ENCODE assay signal across 14 mouse cellular contexts in the genomic region with DNA sequence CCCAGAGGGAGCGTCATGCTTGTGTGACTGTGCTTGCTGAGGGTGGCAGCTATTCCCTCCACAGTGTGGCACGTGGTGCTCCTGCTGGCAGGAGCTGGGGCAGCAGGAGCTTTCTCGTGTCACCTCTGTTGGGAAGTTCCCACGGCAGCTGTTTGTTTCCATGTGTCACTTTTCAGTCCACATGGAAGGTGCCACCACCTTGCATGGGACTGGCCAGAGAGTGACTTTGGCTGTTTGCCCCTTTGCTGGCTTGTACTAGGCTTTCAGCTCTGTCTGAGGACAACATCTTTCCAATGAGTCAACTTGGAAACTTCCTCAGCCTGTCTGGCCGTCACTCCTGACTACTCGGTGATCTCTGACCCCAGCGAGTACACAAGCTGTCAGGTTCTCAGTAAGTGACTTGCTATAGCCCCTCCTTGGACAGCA. TPM values are rescaled to one million over a fixed set of nuclear protein-coding genes. Genes with fewer than 3 reads are reported as not detected.
DNase-seq lines count a peak whose midpoint lies in the region; ATAC-seq and TF ChIP-seq lines count a peak whose summit lies in the region.
"Had no signal": no experiment of that assay in that cellular context is flagged by ENCODE, and none has a peak within 500 bp of the region (broad histone marks: within the 10 kb centered on the region; RNA-seq: fewer than 3 reads in every experiment).

No protein-coding gene starts in this region.

- TF ChIP-seq CTCF in lung, adult 2 months (IDR thresholded peaks at IDR 0.05; ENCODE audit: insufficient read depth, low read length), result 0 out of 2 replicates have a peak, but pooled peaks have one; percentile 3

- H3K9ac ChIP-seq in midbrain, embryonic 14.5 days (replicated peaks; ENCODE audit: low read length), result no peak overlapping the region
- H3K9ac ChIP-seq: hindbrain, embryonic 15.5 days had no signal

- H3K36me3 ChIP-seq in midbrain, embryonic 14.5 days (ENCODE audit: control insufficient read depth, insufficient read depth, low read length), result no peaks in the 10 kb centered on the region
- H3K36me3 ChIP-seq: hindbrain, embryonic 15.5 days had no signal

- no peaks in the 10 kb centered on the region for H3K9me3 ChIP-seq in midbrain, embryonic 14.5 days (ENCODE audit: control insufficient read depth, low read length)
- H3K9me3 ChIP-seq: hindbrain, embryonic 15.5 days; megakaryocyte, embryonic 14.5 days had no signal

- H3K4me3 ChIP-seq in lung, adult 2 months (replicated peaks; ENCODE audit: extremely low read depth, low read depth, low read length), result no peak overlapping the region
- no peak overlapping the region for H3K4me3 ChIP-seq in midbrain, embryonic 14.5 days (replicated peaks; ENCODE audit: low read depth, low read length)
- H3K4me3 ChIP-seq: hindbrain, embryonic 15.5 days; megakaryocyte, embryonic 14.5 days had no signal

- ATAC-seq in midbrain, embryonic 14.5 days (ENCODE audit: low FRiP score, low TSS enrichment), result no peak

- DNase-seq in gastrocnemius, adult 18-20 months (ENCODE audit: low spot score), result peak; percentile 68
- DNase-seq in gastrocnemius, postnatal 4 days (ENCODE audit: low spot score in 2 of 2), result no peak
- DNase-seq in lung, adult 2 months, result no peak
- no peak for DNase-seq in lung, postnatal 4 days
- DNase-seq in heart, postnatal 10 days, result peak; percentile 24 to 42
- peak; percentile 47 for DNase-seq in skeletal muscle tissue, adult 2 months (ENCODE audit: low read depth, low spot score)
- DNase-seq in midbrain, embryonic 14.5 days, result no peak
- DNase-seq in cerebellum, adult 18-20 months, result no peak
- DNase-seq: cerebellum, postnatal 36 days; layer of hippocampus, postnatal 36 days; thymus, postnatal 36 days had no signal

- no peak for TF ChIP-seq POLR2A in lung, adult 2 months (IDR thresholded peaks at IDR 0.05; ENCODE audit: borderline replicate concordance, extremely low read depth, low read depth, low read length)

- no peaks in the 10 kb centered on the region for H3K27me3 ChIP-seq in midbrain, embryonic 14.5 days (ENCODE audit: control insufficient read depth, insufficient read depth, low read length)
- H3K27me3 ChIP-seq: hindbrain, embryonic 15.5 days had no signal

- no peak overlapping the region for H3K4me2 ChIP-seq in midbrain, embryonic 14.5 days (ENCODE audit: low read length)
- H3K4me2 ChIP-seq: hindbrain, embryonic 15.5 days had no signal

- 25% methylated on average over 7 of the region's 7 CpGs for WGBS in lung, adult 2 months
- WGBS in midbrain, embryonic 14.5 days, result 60% methylated on average over 7 of the region's 7 CpGs

- intact Hi-C loops in heart, postnatal 10 days (cut with DNase I), result no loop called here

- no peaks in the 10 kb centered on the region; the same call in 1 of the 2 replicates for H3K4me1 ChIP-seq in lung, adult 2 months (ENCODE audit: control insufficient read depth, insufficient read depth, low read length)
- H3K4me1 ChIP-seq in midbrain, embryonic 14.5 days (ENCODE audit: control insufficient read depth, insufficient read depth, low read length), result no peaks in the 10 kb centered on the region
- H3K4me1 ChIP-seq: hindbrain, embryonic 15.5 days had no signal

- H3K27ac ChIP-seq in midbrain, embryonic 14.5 days (replicated peaks; ENCODE audit: low read depth, low read length), result no peak overlapping the region
- H3K27ac ChIP-seq: hindbrain, embryonic 15.5 days had no signal

RNA-seq across cellular contexts. Expression of gene Efna1, which starts 7.6 kb away (rescaled TPM):
- total RNA-seq in gastrocnemius, adult 18-20 months (2021), result 10 to 100 TPM in 1 of 2 experiments, 1 to 10 TPM in 1; 5.7 to 18.8 TPM
- 10 to 100 TPM; 20.4 to 21.8 TPM for total RNA-seq in gastrocnemius, postnatal 4 days (2021)
- polyA plus RNA-seq in lung, adult 2 months (2012; rRNA removed), result 132 and 134 TPM in 2 replicates
- total RNA-seq in heart, postnatal 10 days (2021), result 10 to 100 TPM; 48.8 to 57.5 TPM
- polyA plus RNA-seq in midbrain, embryonic 14.5 days (2014; fragmentation: Nextera tagmentation; extraction: Ambion mirVana), result 5.2 and 8.7 TPM in 2 replicates

RNA-seq across cellular contexts. Expression of gene Slc50a1, which starts 18.1 kb away (rescaled TPM):
- 1 to 10 TPM; 7.0 to 8.9 TPM for total RNA-seq in gastrocnemius, adult 18-20 months (2021)
- total RNA-seq in gastrocnemius, postnatal 4 days (2021), result 10 to 100 TPM; 31.7 to 37.7 TPM
- 228 and 297 TPM in 2 replicates for polyA plus RNA-seq in lung, adult 2 months (2012; rRNA removed)
- 10 to 100 TPM; 29.3 to 31.3 TPM for total RNA-seq in heart, postnatal 10 days (2021)
- polyA plus RNA-seq in midbrain, embryonic 14.5 days (2014; fragmentation: Nextera tagmentation; extraction: Ambion mirVana), result 35.3 and 38.1 TPM in 2 replicates

RNA-seq across cellular contexts. Expression of gene Dpm3, which starts 29.4 kb away (rescaled TPM):
- total RNA-seq in gastrocnemius, adult 18-20 months (2021), result 10 to 100 TPM; 22.6 to 24.3 TPM
- 10 to 100 TPM; 61.2 to 62.8 TPM for total RNA-seq in gastrocnemius, postnatal 4 days (2021)
- polyA plus RNA-seq in lung, adult 2 months (2012; rRNA removed), result 411 and 476 TPM in 2 replicates
- 10 to 100 TPM; 60.2 to 64.2 TPM for total RNA-seq in heart, postnatal 10 days (2021)
- polyA plus RNA-seq in midbrain, embryonic 14.5 days (2014; fragmentation: Nextera tagmentation; extraction: Ambion mirVana), result 71.6 and 84.1 TPM in 2 replicates

RNA-seq across cellular contexts. Expression of gene Efna3, which starts 34.2 kb away (rescaled TPM):
- total RNA-seq in gastrocnemius, adult 18-20 months (2021), result not detected
- total RNA-seq in gastrocnemius, postnatal 4 days (2021), result not detected
- polyA plus RNA-seq in lung, adult 2 months (2012; rRNA removed), result 4.1 and 20.3 TPM in 2 replicates
- under 1 TPM in 1 of 2 experiments, not detected in 1; 0.17 TPM for total RNA-seq in heart, postnatal 10 days (2021)
- 31.1 and 43.4 TPM in 2 replicates for polyA plus RNA-seq in midbrain, embryonic 14.5 days (2014; fragmentation: Nextera tagmentation; extraction: Ambion mirVana)
- total RNA-seq: gastrocnemius, adult 8-10 months had no signal

RNA-seq across cellular contexts. Expression of gene Trim46, which starts 42.4 kb away (rescaled TPM):
- under 1 TPM; 0.14 to 0.31 TPM for total RNA-seq in gastrocnemius, adult 18-20 months (2021)
- under 1 TPM; 0.73 to 0.83 TPM for total RNA-seq in gastrocnemius, postnatal 4 days (2021)
- 11.0 and 11.8 TPM in 2 replicates for polyA plus RNA-seq in lung, adult 2 months (2012; rRNA removed)
- total RNA-seq in heart, postnatal 10 days (2021), result 1 to 10 TPM in 1 of 2 experiments, under 1 TPM in 1; 0.77 to 1.1 TPM
- polyA plus RNA-seq in midbrain, embryonic 14.5 days (2014; fragmentation: Nextera tagmentation; extraction: Ambion mirVana), result 63.4 and 71.8 TPM in 2 replicates

Comparison
In these comparisons a context has a peak if more than half of its experiments do, and no peak if none do; other contexts are left out.
1. DNase-seq: peak in gastrocnemius, adult 18-20 months (single experiment), heart, postnatal 10 days (2 of 2) and skeletal muscle tissue, adult 2 months (single experiment); none in gastrocnemius, postnatal 4 days (0 of 2), lung, adult 2 months (single experiment), lung, postnatal 4 days (0 of 2), midbrain, embryonic 14.5 days (single experiment) and cerebellum, adult 18-20 months (0 of 2).